Mouse (Mus musculus): Measurements from ENCODE around the gene 1700031F05Rik. TPM values are rescaled to one million over a fixed set of nuclear protein-coding genes. Genes with fewer than 3 reads are reported as not detected.

1700031F05Rik gene
- total and polyA plus RNA-seq, 3 experiments: not detected

DNA sequence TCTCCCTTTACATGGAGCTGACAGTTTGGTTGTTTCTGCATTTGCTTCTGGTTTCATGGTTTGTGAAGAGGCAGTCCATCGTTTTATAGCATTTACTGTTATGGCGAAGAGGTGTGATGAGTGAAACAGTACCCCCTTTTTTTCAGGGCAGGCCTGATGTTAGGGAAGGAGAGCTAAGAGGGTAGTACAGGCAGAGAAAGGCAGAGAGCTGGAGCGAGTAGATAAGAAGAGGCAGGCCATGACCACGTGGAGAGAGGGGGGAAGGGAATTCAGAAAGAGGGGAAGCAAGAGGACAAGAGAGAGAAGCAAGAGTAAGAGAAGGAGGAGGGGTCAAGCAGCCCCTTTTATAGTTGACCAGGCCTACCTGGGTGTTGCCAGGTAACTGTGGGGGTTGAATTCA, 55.5 kb downstream of the 1700031F05Rik start:
- Histone ChIP-seq H3K9ac (ENCODE audit: control insufficient read depth, low read depth, low read length, poor library complexity, severe bottlenecking) (no peak overlapping the region), H3K27ac (ENCODE audit: control insufficient read depth, low read depth, low read length) (no peak overlapping the region), H3K9me3 (replicated peaks; ENCODE audit: insufficient read depth, low read length) (no peaks in the 10 kb centered on the region), H3K4me3 (ENCODE audit: control insufficient read depth in 1 of 2, insufficient read depth in 1 of 2, low read depth in 2 of 2, low read length in 2 of 2) (no peak overlapping the region), H3K4me1 (ENCODE audit: control insufficient read depth in 1 of 2, insufficient read depth in 2 of 2, low read length in 2 of 2) (no peaks in the 10 kb centered on the region), H3K79me2 (ENCODE audit: control insufficient read depth, insufficient read depth, low read length, poor library complexity) (no peaks in the 10 kb centered on the region), H3K27me3 (ENCODE audit: control insufficient read depth in 1 of 2, insufficient read depth in 2 of 2, low read length in 2 of 2) (no peaks in the 10 kb centered on the region), H3K36me3 (ENCODE audit: control insufficient read depth in 1 of 2, insufficient read depth in 2 of 2, low read length in 2 of 2) (no peaks in the 10 kb centered on the region)
- TF ChIP-seq ZC3H11A (IDR thresholded peaks at IDR 0.05; ENCODE audit: low read depth, low read length) (no peak), TAL1 (IDR thresholded peaks at IDR 0.05; ENCODE audit: low read length) (no peak), BHLHE40 (IDR thresholded peaks at IDR 0.05; ENCODE audit: borderline replicate concordance, low read depth, low read length) (no peak), TCF12 (IDR thresholded peaks at IDR 0.05; ENCODE audit: low read depth, low read length) (no peak)
- no peak for DNase-seq (ENCODE audit: low read depth, low spot score)

Other genes with a start within 250 kb of the 1700031F05Rik start
- gene Phka1, start 223.7 kb downstream of the 1700031F05Rik start, total RNA-seq (2012; rRNA removed): 2.9 and 3.0 TPM in 2 replicates
- 1 to 10 TPM in 1 of 2 experiments, not detected in 1; 3.8 TPM for gene Phka1, start 223.7 kb downstream of the 1700031F05Rik start, polyA plus RNA-seq (2012; ENCODE audit: insufficient read depth in 1 of 2, insufficient read length in 2 of 2, low read depth in 1 of 2, low replicate concordance in 2 of 2, missing spikeins in 1 of 2)
- not detected in 2 replicates for gene Gm3880, start 181.0 kb downstream of the 1700031F05Rik start, total RNA-seq (2012; rRNA removed)
- not detected for gene Gm3880, start 181.0 kb downstream of the 1700031F05Rik start, polyA plus RNA-seq (2012; ENCODE audit: insufficient read depth in 1 of 2, insufficient read length in 2 of 2, low read depth in 1 of 2, low replicate concordance in 2 of 2, missing spikeins in 1 of 2)
- not detected in 2 replicates for gene Gm9112, start 160.3 kb downstream of the 1700031F05Rik start, total RNA-seq (2012; rRNA removed)
- not detected for gene Gm9112, start 160.3 kb downstream of the 1700031F05Rik start, polyA plus RNA-seq (2012; ENCODE audit: insufficient read depth in 1 of 2, insufficient read length in 2 of 2, low read depth in 1 of 2, low replicate concordance in 2 of 2, missing spikeins in 1 of 2)
- gene Dmrtc1b, start 160.1 kb downstream of the 1700031F05Rik start, total RNA-seq (2012; rRNA removed): not detected in 2 replicates
- gene Dmrtc1b, start 160.1 kb downstream of the 1700031F05Rik start, polyA plus RNA-seq (2012; ENCODE audit: insufficient read depth in 1 of 2, insufficient read length in 2 of 2, low read depth in 1 of 2, low replicate concordance in 2 of 2, missing spikeins in 1 of 2): not detected
- gene Dmrtc1c1, start 65.0 kb downstream of the 1700031F05Rik start, total RNA-seq (2012; rRNA removed): not detected in 2 replicates
- gene Dmrtc1c1, start 65.0 kb downstream of the 1700031F05Rik start, polyA plus RNA-seq (2012; ENCODE audit: insufficient read depth in 1 of 2, insufficient read length in 2 of 2, low read depth in 1 of 2, low replicate concordance in 2 of 2, missing spikeins in 1 of 2): not detected
- gene Dmrtc1c2, start 13.4 kb downstream of the 1700031F05Rik start, total RNA-seq (2012; rRNA removed): not detected in 2 replicates
- not detected for gene Dmrtc1c2, start 13.4 kb downstream of the 1700031F05Rik start, polyA plus RNA-seq (2012; ENCODE audit: insufficient read depth in 1 of 2, insufficient read length in 2 of 2, low read depth in 1 of 2, low replicate concordance in 2 of 2, missing spikeins in 1 of 2)
- not detected in 2 replicates for gene Dmrtc1a, start 40.7 kb upstream of the 1700031F05Rik start, total RNA-seq (2012; rRNA removed)
- gene Dmrtc1a, start 40.7 kb upstream of the 1700031F05Rik start, polyA plus RNA-seq (2012; ENCODE audit: insufficient read depth in 1 of 2, insufficient read length in 2 of 2, low read depth in 1 of 2, low replicate concordance in 2 of 2, missing spikeins in 1 of 2): not detected
- not detected in 2 replicates for gene 1700011M02Rik, start 40.9 kb upstream of the 1700031F05Rik start, total RNA-seq (2012; rRNA removed)
- gene 1700011M02Rik, start 40.9 kb upstream of the 1700031F05Rik start, polyA plus RNA-seq (2012; ENCODE audit: insufficient read depth in 1 of 2, insufficient read length in 2 of 2, low read depth in 1 of 2, low replicate concordance in 2 of 2, missing spikeins in 1 of 2): not detected
- gene 1700018G05Rik, start 60.4 kb upstream of the 1700031F05Rik start, total RNA-seq (2012; rRNA removed): not detected in 2 replicates
- not detected for gene 1700018G05Rik, start 60.4 kb upstream of the 1700031F05Rik start, polyA plus RNA-seq (2012; ENCODE audit: insufficient read depth in 1 of 2, insufficient read length in 2 of 2, low read depth in 1 of 2, low replicate concordance in 2 of 2, missing spikeins in 1 of 2)

Measured in MEL (cell line).